Mouse (Mus musculus) MEL (cell line): ENCODE data around the gene Rpl14. TPM values are rescaled to one million over a fixed set of nuclear protein-coding genes. Genes with fewer than 3 reads are reported as not detected.

Source experiments
- DNase-seq: peaks from one replicate; pipeline ENCODE4 v3.0.0; 2011; ENCODE audit warnings: low read depth, low spot score
- H3K27ac ChIP-seq: 2 replicates; pipeline ENCODE4 v1.5.1; 2012; ENCODE audit warnings: low read depth, mild to moderate bottlenecking, control low read depth, low read length, moderate library complexity; ENCODE audit not compliant: control insufficient read depth
- H3K27me3 ChIP-seq, 2 experiments: fragments of 150-350 bp in 1 of 2; sonication (generic) in 1 of 2; 2 replicates each; pipeline ENCODE4 v1.6.1; 2012; ENCODE audit warnings: low read length in 2 of 2, mild to moderate bottlenecking in 2 of 2, improper control_type of control experiment in 1 of 2, moderate library complexity in 1 of 2; ENCODE audit not compliant: insufficient read depth in 2 of 2, control insufficient read depth in 1 of 2
- H3K36me3 ChIP-seq, 2 experiments: 2 replicates each; pipeline ENCODE4 v1.6.1; 2012 to 2014; ENCODE audit warnings: low read length in 2 of 2, improper control_type of control experiment in 1 of 2, inconsistent platforms in 1 of 2, mild to moderate bottlenecking in 1 of 2; ENCODE audit not compliant: insufficient read depth in 2 of 2, control insufficient read depth in 1 of 2
- H3K4me1 ChIP-seq, 2 experiments: fragments of 150-350 bp in 1 of 2; sonication (generic) in 1 of 2; 2 replicates each; pipeline ENCODE4 v1.6.1; 2012; ENCODE audit warnings: low read length in 2 of 2, improper control_type of control experiment in 1 of 2, mild to moderate bottlenecking in 1 of 2; ENCODE audit not compliant: insufficient read depth in 2 of 2, control insufficient read depth in 1 of 2
- H3K4me3 ChIP-seq, 2 experiments: fragments of 150-350 bp in 1 of 2; sonication (generic) in 1 of 2; 2 replicates each; pipeline ENCODE4 v1.5.1; 2012; ENCODE audit warnings: low read depth in 2 of 2, low read length in 2 of 2, mild to moderate bottlenecking in 2 of 2, moderate library complexity in 2 of 2, control low read depth in 1 of 2, improper control_type of control experiment in 1 of 2; ENCODE audit not compliant: control insufficient read depth in 1 of 2, insufficient read depth in 1 of 2
- H3K79me2 ChIP-seq: 2 replicates; pipeline ENCODE4 v1.6.1; 2012; ENCODE audit warnings: mild to moderate bottlenecking, low read length, moderate library complexity; ENCODE audit not compliant: control insufficient read depth, poor library complexity, insufficient read depth
- H3K9ac ChIP-seq: 2 replicates; pipeline ENCODE4 v1.6.1; 2012; ENCODE audit warnings: low read depth, mild to moderate bottlenecking, control low read depth, low read length, moderate library complexity; ENCODE audit not compliant: control insufficient read depth, poor library complexity, severe bottlenecking
- H3K9me3 ChIP-seq: fragments of 150-350 bp; sonication (generic); replicated peaks from 2 replicates; pipeline ENCODE4 v1.6.1; 2012; ENCODE audit warnings: mild to moderate bottlenecking, low read length, improper control_type of control experiment, moderate library complexity; ENCODE audit not compliant: insufficient read depth
- BHLHE40 ChIP-seq: IDR thresholded peaks from 2 replicates; pipeline ENCODE4 v1.6.1; 2012; ENCODE audit warnings: low read depth, mild to moderate bottlenecking, inconsistent platforms, low read length, improper control_type of control experiment, borderline replicate concordance
- CHD2 ChIP-seq: IDR thresholded peaks from 2 replicates; pipeline ENCODE4 v1.6.1; 2011; ENCODE audit warnings: low read length, improper control_type of control experiment
- CTCF ChIP-seq, 3 experiments: IDR thresholded peaks in 2 of 3; conservative IDR thresholded peaks in 1 of 3; 2 replicates each; pipeline ENCODE4 v1.5.1; 2011 to 2012; ENCODE audit warnings: low read length in 3 of 3, low read depth in 2 of 3, mild to moderate bottlenecking in 2 of 3, improper control_type of control experiment in 1 of 3, inconsistent platforms in 1 of 3, mixed read lengths in 1 of 3, moderate library complexity in 1 of 3; ENCODE audit not compliant: control insufficient read depth in 1 of 3, insufficient read depth in 1 of 3, poor library complexity in 1 of 3, severe bottlenecking in 1 of 3
- E2F4 ChIP-seq: IDR thresholded peaks from 2 replicates; pipeline ENCODE4 v1.6.1; 2011; ENCODE audit warnings: low read depth, low read length, improper control_type of control experiment, borderline replicate concordance
- ELF1 ChIP-seq: IDR thresholded peaks from 2 replicates; pipeline ENCODE4 v1.6.1; 2014; ENCODE audit warnings: low read depth, mild to moderate bottlenecking, inconsistent platforms, low read length, improper control_type of control experiment, moderate library complexity
- EP300 ChIP-seq, 2 experiments: IDR thresholded peaks; 2 replicates each; pipeline ENCODE4 v1.6.1; 2011; ENCODE audit warnings: improper control_type of control experiment in 2 of 2, low read length in 2 of 2, low read depth in 1 of 2, mild to moderate bottlenecking in 1 of 2
- ETS1 ChIP-seq: IDR thresholded peaks from 2 replicates; pipeline ENCODE4 v1.6.1; 2012; ENCODE audit warnings: low read depth, mild to moderate bottlenecking, inconsistent platforms, low read length, improper control_type of control experiment, moderate library complexity
- GABPA ChIP-seq: IDR thresholded peaks from 2 replicates; pipeline ENCODE4 v1.6.1; 2012; ENCODE audit warnings: low read depth, mild to moderate bottlenecking, inconsistent platforms, low read length, improper control_type of control experiment, moderate library complexity
- GATA1 ChIP-seq: IDR thresholded peaks from 2 replicates; pipeline ENCODE4 v1.6.1; 2011; ENCODE audit warnings: low read depth, low read length, improper control_type of control experiment
- HCFC1 ChIP-seq: IDR thresholded peaks from 2 replicates; pipeline ENCODE4 v1.6.1; 2012; ENCODE audit warnings: low read depth, mild to moderate bottlenecking, inconsistent platforms, low read length, improper control_type of control experiment, moderate library complexity
- JUND ChIP-seq: IDR thresholded peaks from 2 replicates; pipeline ENCODE4 v1.6.1; 2011; ENCODE audit warnings: low read depth, mild to moderate bottlenecking, improper control_type of control experiment, low read length
- MAFK ChIP-seq: IDR thresholded peaks from 2 replicates; pipeline ENCODE4 v1.6.1; 2011; ENCODE audit warnings: low read depth, mild to moderate bottlenecking, low read length, improper control_type of control experiment, borderline replicate concordance
- MAX ChIP-seq: IDR thresholded peaks from 2 replicates; pipeline ENCODE4 v1.6.1; 2011; ENCODE audit warnings: low read length, improper control_type of control experiment
- MAZ ChIP-seq: IDR thresholded peaks from 2 replicates; pipeline ENCODE4 v1.6.1; 2012; ENCODE audit warnings: low read depth, mild to moderate bottlenecking, inconsistent platforms, low read length, improper control_type of control experiment
- MEF2A ChIP-seq: IDR thresholded peaks from 2 replicates; pipeline ENCODE4 v1.6.1; 2014; ENCODE audit warnings: low read depth, mild to moderate bottlenecking, inconsistent platforms, low read length, improper control_type of control experiment; ENCODE audit not compliant: poor library complexity, insufficient replicate concordance, severe bottlenecking; ENCODE audit errors: extremely low read depth
- MYC ChIP-seq: IDR thresholded peaks from 2 replicates; pipeline ENCODE4 v1.6.1; 2011; ENCODE audit warnings: low read depth, mild to moderate bottlenecking, low read length, improper control_type of control experiment, moderate library complexity
- NRF1 ChIP-seq: IDR thresholded peaks from 2 replicates; pipeline ENCODE4 v1.6.1; 2014; ENCODE audit warnings: low read depth, mild to moderate bottlenecking, inconsistent platforms, low read length, improper control_type of control experiment, moderate library complexity; ENCODE audit not compliant: poor library complexity, insufficient read depth, severe bottlenecking
- POLR2AphosphoS2 ChIP-seq: IDR thresholded peaks from 2 replicates; pipeline ENCODE4 v1.6.1; 2011; ENCODE audit warnings: low read length, improper control_type of control experiment
- RAD21 ChIP-seq: IDR thresholded peaks from 2 replicates; pipeline ENCODE4 v1.6.1; 2011; ENCODE audit warnings: mild to moderate bottlenecking, low read depth, low read length, improper control_type of control experiment
- RCOR1 ChIP-seq: IDR thresholded peaks from 2 replicates; pipeline ENCODE4 v1.6.1; 2012; ENCODE audit warnings: low read depth, mild to moderate bottlenecking, inconsistent platforms, low read length, improper control_type of control experiment
- SMC3 ChIP-seq: IDR thresholded peaks from 2 replicates; pipeline ENCODE4 v1.6.1; 2011; ENCODE audit warnings: low read depth, low read length, improper control_type of control experiment
- TAL1 ChIP-seq: IDR thresholded peaks from 2 replicates; pipeline ENCODE4 v1.6.1; 2012; ENCODE audit warnings: mild to moderate bottlenecking, inconsistent platforms, low read length, moderate library complexity, mixed read lengths
- TBP ChIP-seq: IDR thresholded peaks from 2 replicates; pipeline ENCODE4 v1.8.0; 2011; ENCODE audit warnings: low read depth, low read length, improper control_type of control experiment
- TCF12 ChIP-seq: IDR thresholded peaks from 2 replicates; pipeline ENCODE4 v1.6.1; 2014; ENCODE audit warnings: low read depth, mild to moderate bottlenecking, inconsistent platforms, low read length, improper control_type of control experiment, moderate library complexity
- UBTF ChIP-seq: IDR thresholded peaks from 2 replicates; pipeline ENCODE4 v1.6.1; 2012; ENCODE audit warnings: low read depth, mild to moderate bottlenecking, inconsistent platforms, low read length, improper control_type of control experiment, moderate library complexity, borderline replicate concordance; ENCODE audit not compliant: insufficient read depth
- USF2 ChIP-seq, 2 experiments: IDR thresholded peaks; 2 replicates each; pipeline ENCODE4 v1.6.1; 2011 to 2012; ENCODE audit warnings: improper control_type of control experiment in 2 of 2, low read length in 2 of 2, borderline replicate concordance in 1 of 2, inconsistent platforms in 1 of 2, low read depth in 1 of 2, mild to moderate bottlenecking in 1 of 2; ENCODE audit not compliant: insufficient read depth in 1 of 2
- ZKSCAN1 ChIP-seq: IDR thresholded peaks from 2 replicates; pipeline ENCODE4 v1.6.1; 2012; ENCODE audit warnings: low read depth, mild to moderate bottlenecking, inconsistent platforms, low read length, improper control_type of control experiment, moderate library complexity
- ZMIZ1 ChIP-seq: IDR thresholded peaks from 2 replicates; pipeline ENCODE4 v1.6.1; 2012; ENCODE audit warnings: low read depth, mild to moderate bottlenecking, inconsistent platforms, low read length, improper control_type of control experiment, moderate library complexity
- ZNF384 ChIP-seq: IDR thresholded peaks from 2 replicates; pipeline ENCODE4 v1.6.1; 2012; ENCODE audit warnings: low read depth, mild to moderate bottlenecking, inconsistent platforms, low read length, improper control_type of control experiment
- polyA plus RNA-seq, 2 experiments: library from polyadenylated mRNA; stranded (reverse) in 1 of 2; unstranded in 1 of 2; fragments of >175 nt in 1 of 2; fragments of >200 nt in 1 of 2; gene quantifications; 2 replicates each; pipeline versions ENCODE4 v1.2.1 to v1.2.4; 2012; ENCODE audit warnings: low replicate concordance in 2 of 2, low read depth in 1 of 2; ENCODE audit not compliant: insufficient read length in 2 of 2, insufficient read depth in 1 of 2, missing spikeins in 1 of 2
- total RNA-seq: library from RNA; depleted of rRNA; stranded (reverse); fragments of 300-350 nt; gene quantifications from 2 replicates; pipeline ENCODE4 v1.2.3, GENCODE M21; 2012

Rpl14 gene
- total and polyA plus RNA-seq, 3 experiments, result 502 to 1,607 TPM; not detected in 1

DNA sequence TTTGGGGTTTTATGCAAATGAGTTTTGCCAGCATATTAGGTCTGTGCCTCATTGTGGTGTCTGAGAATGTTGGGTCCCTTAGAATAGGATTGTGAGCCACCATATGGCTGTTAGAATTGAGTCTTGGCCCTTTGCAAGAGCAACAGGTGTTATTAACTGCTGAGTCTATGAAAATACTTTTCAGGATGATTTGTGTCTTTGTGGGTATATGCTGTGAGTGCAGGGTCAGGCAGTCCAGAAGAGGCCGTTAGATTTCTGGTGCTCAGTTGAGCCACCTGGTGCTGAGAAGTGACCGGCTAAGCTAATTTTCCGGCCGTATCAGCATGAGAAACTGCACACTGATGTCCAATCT, 5.4 kb downstream of the Rpl14 start:
- peaks cover 21% of the 10 kb centered on the region for H3K79me2 ChIP-seq
- peak overlapping the region; percentile 7 to 22 for H3K4me3 ChIP-seq
- peak overlapping the region; percentile 58 for H3K27ac ChIP-seq
- H3K9me3 ChIP-seq, result no peaks in the 10 kb centered on the region
- peaks cover 3 to 20% of the 10 kb centered on the region in 2 experiments; a peak in 3 of 4 replicates for H3K4me1 ChIP-seq
- TF ChIP-seq UBTF, result no peak
- peak; percentile 1; the same call in 1 of the 2 replicates for TF ChIP-seq ETS1
- peak; percentile 75 for DNase-seq
- peaks cover 5 to 22% of the 10 kb centered on the region in 2 experiments for H3K36me3 ChIP-seq
- peak overlapping the region; percentile 36 for H3K9ac ChIP-seq
- no peaks in the 10 kb centered on the region for H3K27me3 ChIP-seq

DNA sequence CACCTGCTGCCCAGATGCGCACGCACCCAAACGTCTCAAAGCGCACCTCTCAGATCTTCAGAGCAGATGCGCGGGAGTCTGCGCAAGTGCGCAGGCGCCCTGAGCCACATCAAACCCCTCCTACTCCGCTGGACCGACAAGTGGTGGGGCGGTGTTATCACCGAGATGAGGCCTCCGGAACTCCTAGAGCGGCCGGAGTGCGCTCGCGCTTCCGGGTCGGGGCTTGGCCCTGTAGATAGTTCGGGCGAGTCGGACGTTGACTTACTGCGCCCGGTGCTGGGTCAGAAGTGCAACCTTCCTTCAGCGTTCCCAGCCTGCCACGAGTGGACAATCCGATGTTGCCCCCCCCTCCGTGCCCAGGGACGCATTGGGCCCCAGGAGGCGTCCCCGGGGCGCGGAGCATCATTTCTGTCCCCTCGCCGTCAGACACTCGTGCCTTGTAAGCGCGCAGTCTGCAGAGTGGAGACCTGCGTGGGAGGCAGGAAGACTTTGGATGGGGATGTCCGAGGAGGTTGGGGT, 5.9 kb downstream of the Rpl14 start:
- H3K79me2 ChIP-seq, result peaks cover 15% of the 10 kb centered on the region
- peak overlapping the region; percentile 58 for H3K27ac ChIP-seq
- peak overlapping the region; percentile 79 to 83 for H3K4me3 ChIP-seq
- H3K27me3 ChIP-seq, result no peaks in the 10 kb centered on the region
- peak overlapping the region; percentile 89 for H3K9ac ChIP-seq
- peaks cover 5 to 22% of the 10 kb centered on the region in 2 experiments for H3K36me3 ChIP-seq
- peak; percentile 98 for DNase-seq
- no peaks in the 10 kb centered on the region for H3K9me3 ChIP-seq
- peaks cover 3 to 20% of the 10 kb centered on the region in 2 experiments; a peak in 3 of 4 replicates for H3K4me1 ChIP-seq
- TF ChIP-seq EP300 (IDR thresholded peaks at IDR 0.05; ENCODE audit: low read depth in 1 of 2, low read length in 2 of 2), result no peak
- no peak for TF ChIP-seq RAD21
- TF ChIP-seq NRF1, result peak; percentile 96
- TF ChIP-seq JUND, result no peak
- 0 out of 2 replicates have a peak, but pooled peaks have one; percentile 43 for TF ChIP-seq TBP
- TF ChIP-seq GATA1, result peak; percentile 40; the same call in 1 of the 2 replicates
- TF ChIP-seq ZNF384, result no peak
- no peak; the same call in 1 of the 2 replicates for TF ChIP-seq GABPA
- no peak for TF ChIP-seq E2F4
- TF ChIP-seq SMC3, result 0 out of 2 replicates have a peak, but pooled peaks have one; percentile 5
- TF ChIP-seq UBTF, result no peak
- no peak for TF ChIP-seq MEF2A
- 0 out of 2 replicates have a peak, but pooled peaks have one; percentile 28 for TF ChIP-seq MAX
- no peak for TF ChIP-seq CHD2
- TF ChIP-seq RCOR1, result no peak
- no peak for TF ChIP-seq USF2 (IDR thresholded peaks at IDR 0.05; ENCODE audit: borderline replicate concordance in 1 of 2, insufficient read depth in 1 of 2, low read depth in 1 of 2, low read length in 2 of 2)
- peak; percentile 88 for TF ChIP-seq HCFC1
- no peak for TF ChIP-seq BHLHE40
- no peak for TF ChIP-seq ZKSCAN1
- TF ChIP-seq ETS1, result no peak
- TF ChIP-seq POLR2AphosphoS2, result no peak; the same call in 1 of the 2 replicates
- TF ChIP-seq CTCF (IDR thresholded peaks at IDR 0.05 in 2 of 3, conservative IDR thresholded peaks at IDR 0.05 in 1 of 3; ENCODE audit: control insufficient read depth in 1 of 3, insufficient read depth in 1 of 3, low read depth in 2 of 3, low read length in 3 of 3, poor library complexity in 1 of 3, severe bottlenecking in 1 of 3), result no peak
- TF ChIP-seq ELF1, result peak; percentile 97
- 0 out of 2 replicates have a peak, but pooled peaks have one; percentile 36 for TF ChIP-seq TCF12
- no peak for TF ChIP-seq MAFK
- no peak for TF ChIP-seq TAL1
- 0 out of 2 replicates have a peak, but pooled peaks have one; percentile 13 for TF ChIP-seq MYC
- peak; percentile 58; the same call in 1 of the 2 replicates for TF ChIP-seq MAZ
- no peak; the same call in 1 of the 2 replicates for TF ChIP-seq ZMIZ1
